Mouse (Mus musculus) frontal cortex, postnatal 25 days (tissue): ENCODE data around the gene Mrpl44.

Source experiments
- DNase-seq, 2 experiments: peaks; one replicate each; pipeline ENCODE4 v3.0.0; 2022; ENCODE audit warnings: low spot score in 2 of 2

Mrpl44 gene

DNA sequence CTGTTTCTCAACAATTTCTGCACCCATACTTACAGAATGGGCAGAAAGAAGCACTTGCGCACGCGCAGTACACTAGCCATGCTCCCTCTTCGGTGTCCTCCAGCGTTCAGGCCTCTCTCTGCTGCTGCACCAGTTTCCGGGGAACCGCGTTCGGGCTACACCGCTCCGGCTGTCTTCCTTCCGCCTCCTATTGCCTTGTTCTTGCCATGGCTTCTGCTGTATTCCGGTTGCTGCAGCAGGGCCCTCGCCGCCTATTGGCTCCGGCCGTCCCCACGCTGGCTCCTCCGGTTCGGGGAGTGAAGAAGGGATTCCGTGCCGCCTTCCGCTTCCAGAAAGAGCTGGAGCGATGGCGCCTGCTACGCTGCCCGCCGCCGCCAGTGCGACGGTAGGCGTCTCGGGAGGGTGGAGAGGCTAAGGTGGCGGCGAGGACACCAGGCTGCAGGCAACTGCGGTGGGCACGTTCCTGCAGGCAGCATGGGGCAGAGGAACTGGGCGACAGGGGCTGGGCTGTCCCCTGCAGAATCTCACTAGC lies at the start of gene Mrpl44, which contains the start of gene Wdfy1:
Gene Mrpl44 (plus strand): TSS at position 92 of the 532 bp plus-strand sequence.
Gene Wdfy1 (minus strand): TSS at position 217 of the 532 bp plus-strand sequence.
- DNase-seq = peak; percentile 99

DNA sequence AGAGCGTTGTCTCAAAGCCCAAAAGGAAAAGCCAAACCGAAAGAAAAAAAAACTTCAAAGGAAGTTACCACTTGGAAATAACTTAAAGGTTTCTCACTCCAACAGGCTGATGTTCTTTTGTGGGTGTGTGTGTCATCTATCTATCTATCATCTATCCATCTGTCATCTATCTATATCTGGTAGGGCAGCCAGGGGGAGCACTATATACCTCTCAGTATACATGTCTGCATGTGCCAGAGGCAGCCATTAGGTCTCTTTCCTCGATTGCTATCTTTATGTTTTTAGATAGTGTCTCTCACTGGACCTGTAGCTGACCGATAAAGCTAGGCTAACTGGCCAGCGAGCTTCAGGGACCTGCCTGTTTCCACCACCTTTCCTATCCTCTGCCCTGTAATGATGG lies 41.0 kb upstream of the Mrpl44 start:
- DNase-seq = no peak

DNA sequence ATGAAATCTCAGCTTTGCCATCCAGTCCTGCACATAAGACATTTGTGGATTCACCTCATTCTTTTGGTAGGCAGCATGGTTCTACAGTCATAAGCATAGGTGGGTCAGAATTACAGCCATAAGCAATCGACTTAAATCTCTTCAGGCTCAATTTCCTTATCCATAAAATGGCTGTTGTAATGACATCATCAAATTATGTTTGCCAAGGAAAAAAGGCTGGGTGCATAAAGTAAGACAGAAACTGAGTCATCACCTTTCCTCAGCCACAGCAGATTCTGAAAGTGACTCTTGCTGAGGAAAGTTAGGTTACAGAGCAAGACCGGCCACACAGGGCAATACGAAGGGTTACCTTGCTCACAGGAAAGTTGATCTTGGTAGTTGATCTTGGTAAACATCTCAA lies 39.4 kb upstream of the Mrpl44 start:
- no peak for DNase-seq

DNA sequence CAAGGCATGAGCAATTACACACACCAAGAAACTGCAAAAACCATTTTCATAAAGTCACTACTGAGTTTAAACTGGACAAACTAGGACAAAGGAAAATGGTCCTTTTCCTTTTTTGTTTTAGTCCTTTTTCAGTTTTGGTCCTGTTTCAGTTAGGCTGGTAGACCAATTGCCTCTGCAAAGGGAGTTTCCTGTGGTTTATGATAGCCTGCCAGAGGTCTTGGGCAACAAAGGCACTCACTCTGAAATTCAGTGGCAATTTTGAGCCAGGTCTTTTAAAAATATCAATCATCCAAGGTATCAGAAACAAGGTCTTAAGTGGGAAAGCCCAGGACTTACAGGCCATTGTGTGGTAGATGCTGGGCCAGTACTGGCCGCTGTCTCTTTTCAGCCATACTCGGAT lies 36.1 kb upstream of the Mrpl44 start:
- DNase-seq = no peak

DNA sequence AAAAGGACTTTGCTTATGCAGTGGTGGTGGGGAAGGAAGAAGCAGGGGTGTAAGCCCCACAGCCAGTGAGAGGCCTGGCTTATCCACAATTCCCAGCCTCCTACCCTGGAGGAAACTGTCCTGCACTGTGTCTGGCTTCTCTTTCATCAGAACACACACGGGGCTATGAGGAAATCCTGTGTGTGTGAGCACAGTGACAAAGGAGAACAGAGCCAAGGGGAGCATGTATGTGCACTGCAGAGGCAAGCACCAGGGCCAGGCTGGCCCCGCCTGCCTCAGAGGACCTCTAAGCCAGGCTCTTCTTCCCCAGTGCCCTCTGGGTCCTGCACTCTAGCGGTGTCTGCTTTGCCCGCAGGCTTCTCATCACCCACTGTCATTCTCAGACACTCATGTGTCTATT lies 34.8 kb upstream of the Mrpl44 start:
- no peak for DNase-seq

DNA sequence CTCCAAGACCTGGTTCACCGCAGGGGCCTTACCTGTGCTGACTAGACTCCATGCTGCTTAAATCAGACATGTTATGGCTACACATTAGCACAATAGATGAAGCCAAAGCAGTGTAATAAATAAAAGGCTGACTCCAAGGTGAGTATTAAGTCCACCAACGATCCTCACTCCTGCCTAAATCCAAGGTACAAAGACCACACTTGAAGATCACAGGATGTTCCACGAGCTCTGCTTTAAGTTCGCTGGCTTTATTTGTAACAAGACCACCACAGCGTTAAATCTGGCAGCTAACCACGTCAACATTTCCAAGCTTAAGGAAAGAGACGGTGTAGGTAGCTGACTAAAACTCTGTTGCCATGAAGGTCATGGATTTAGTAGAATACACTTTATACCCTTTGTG lies 32.9 kb upstream of the Mrpl44 start:
- no peak for DNase-seq

DNA sequence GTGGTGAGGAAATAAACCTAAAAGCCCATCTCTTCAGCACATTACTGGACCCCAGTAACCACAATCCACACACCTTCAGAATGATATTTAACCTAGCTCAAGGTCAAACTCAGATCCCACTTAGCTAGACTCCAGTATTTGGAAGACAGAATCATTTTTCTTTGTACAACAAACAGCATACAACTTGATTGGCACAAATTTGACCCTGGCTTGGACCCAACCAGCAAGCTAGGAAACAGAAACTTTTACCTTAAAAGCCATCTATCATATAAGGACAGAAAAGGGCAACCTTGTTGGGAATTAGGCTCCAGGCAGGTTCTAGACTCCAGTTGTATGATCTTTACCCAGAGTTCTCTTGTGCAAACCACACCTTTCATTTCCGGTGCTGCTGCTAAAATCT lies 32.4 kb upstream of the Mrpl44 start:
- no peak for DNase-seq

DNA sequence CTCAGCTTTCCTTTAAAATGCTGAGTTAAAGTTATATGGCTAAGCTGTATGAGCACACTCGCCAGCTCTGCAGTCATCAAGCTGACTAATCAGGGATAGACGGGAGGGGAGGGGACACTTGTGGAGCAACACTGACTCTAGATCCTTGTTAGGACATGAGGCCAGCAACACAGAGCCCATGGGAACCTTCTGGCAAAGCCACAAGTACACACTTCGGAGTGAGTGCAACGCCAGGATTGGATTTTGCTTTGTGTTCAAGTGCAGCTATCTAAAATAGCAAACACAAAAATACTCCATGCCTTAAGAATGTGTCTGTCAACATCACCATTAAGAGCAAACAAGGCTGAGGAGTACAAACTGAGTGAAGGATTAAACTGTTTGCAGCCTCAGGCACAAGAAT lies 29.8 kb upstream of the Mrpl44 start:
- DNase-seq = no peak

DNA sequence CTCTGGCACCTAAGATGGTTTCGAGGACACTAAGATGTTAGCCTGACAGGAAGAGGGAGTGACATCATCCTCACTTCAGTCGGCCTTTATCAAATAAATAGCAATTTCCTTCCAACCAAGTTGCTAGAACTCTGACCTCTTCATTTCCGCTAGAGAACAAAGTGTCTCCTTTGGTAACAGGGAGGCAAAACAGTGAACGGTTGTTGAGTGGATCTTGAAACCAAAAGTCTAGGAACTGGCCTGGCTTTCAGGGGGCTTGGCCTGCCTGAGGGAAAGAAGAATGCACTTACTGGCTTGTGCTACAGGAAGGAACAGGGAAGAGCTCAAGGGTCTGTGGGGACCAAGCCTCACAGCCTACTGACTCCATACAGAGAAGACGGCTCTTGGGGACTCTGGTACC lies 24.6 kb upstream of the Mrpl44 start:
- no peak for DNase-seq

DNA sequence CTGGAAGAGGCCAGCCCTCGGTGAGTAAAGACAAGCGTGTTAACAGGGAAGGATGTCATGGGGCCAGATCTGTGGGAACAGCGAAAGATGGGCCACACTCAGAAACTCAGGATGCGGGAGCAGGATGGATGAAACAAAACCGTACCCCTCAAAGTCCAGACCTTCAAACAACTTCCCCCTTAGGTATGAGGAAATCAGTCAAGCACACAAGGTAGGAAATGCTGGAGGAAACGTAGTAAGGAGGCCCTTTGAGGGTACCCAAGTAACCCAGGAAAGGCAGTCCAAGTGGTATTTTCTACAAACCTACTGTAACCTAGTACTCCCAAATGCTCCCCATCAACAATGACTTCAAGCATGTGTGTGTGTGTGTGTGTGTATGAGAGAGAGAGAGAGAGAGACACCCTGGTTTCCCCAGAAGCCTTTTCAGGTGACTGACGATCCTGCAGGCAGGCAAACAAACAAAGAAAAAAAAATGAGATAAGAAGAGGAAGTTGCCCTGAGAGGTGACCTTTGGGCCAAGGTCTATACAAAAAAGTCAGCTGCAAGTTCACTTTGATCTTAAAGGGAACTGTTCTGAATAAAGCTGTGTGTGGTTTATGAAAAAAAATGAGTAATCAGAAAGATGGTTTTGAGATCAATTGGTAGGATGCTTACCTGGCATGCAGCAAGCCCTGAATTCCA lies 23.7 kb upstream of the Mrpl44 start:
- no peak for DNase-seq

DNA sequence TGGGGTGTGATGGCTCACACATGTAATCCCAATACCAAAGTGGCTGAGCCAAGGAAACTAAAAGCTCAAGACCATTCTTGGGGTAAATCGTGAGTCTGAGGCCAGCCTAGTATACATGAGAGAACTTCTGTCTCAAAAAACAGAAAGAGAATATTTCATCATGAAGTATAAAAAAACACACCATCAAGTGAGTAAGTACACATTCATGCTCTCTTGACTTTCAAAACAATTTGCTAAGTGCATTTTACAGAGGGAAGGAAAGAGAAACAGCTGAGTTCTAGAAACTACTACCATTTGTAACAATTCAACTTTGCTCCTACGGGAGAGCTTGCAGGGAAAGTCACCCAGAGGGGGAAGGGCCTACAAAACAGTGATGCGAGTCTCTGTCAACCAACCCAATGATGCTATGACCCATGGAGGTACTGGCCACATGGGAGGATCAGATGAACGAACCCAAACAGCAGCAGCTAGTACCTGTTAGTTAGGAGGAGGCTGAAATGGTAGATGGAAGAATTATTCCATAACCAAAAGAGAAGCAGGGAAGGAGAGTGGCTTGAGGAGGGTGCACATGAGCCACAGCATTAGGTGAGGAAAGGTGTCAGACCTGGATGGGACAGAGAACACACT lies 23.0 kb upstream of the Mrpl44 start:
- DNase-seq = no peak

DNA sequence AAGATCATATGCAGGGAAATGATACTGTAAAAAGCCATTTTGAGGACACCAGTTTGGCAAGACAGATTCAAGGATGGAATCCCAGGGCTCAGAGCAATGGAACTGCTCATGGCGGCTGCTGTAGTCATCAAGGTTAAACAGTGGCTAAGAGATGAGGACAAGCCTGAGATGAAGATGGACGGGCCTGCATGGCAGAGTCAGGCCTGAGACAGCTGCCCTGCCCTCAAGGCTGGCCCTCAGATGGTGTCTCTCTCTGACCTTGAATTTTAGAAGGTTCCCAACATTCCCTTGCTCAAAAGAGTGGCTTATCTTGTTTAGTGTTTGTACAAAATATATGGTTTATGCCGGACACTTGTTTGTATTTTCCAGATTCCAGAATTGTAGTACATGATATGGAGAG lies 22.4 kb upstream of the Mrpl44 start:
- DNase-seq = no peak

DNA sequence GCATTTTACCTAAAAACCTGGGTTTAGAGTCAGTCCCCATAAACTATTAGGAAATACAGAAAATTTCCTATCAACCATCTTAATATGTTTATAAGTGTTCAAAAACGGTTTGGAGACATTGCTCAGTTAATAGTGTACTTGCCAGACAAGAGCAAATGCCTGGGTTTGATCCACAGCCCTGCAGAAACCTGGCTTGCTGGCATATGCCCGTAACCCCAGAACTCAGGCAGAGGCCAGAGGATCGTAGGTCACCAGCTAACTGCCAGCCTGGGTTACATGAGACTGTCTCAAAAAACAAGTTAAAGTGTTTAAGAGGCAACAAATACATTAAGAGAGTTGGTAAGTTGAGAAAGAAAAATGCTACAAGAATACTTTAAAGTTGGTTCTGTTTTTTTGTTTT lies 20.9 kb upstream of the Mrpl44 start:
- DNase-seq = no peak

DNA sequence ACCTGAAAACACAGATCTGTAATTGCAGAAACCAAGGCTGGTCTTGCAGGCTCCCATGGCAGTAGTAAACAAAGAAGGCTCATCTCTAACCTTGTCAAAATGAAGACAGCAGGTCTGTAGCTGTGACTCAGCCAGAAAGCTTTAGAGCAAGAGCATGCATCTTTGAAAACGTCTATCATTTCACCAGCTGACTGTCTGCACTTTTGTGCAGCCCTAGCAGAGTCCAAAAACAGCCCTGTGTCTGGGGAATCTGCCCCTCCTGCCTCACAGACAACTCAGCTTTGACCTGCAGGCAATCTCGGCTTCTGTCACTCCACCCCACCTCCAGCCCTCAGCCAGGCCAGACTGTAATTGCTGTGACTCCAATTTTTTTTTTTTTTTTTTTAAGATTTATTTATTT lies 20.4 kb upstream of the Mrpl44 start:
- DNase-seq = no peak

DNA sequence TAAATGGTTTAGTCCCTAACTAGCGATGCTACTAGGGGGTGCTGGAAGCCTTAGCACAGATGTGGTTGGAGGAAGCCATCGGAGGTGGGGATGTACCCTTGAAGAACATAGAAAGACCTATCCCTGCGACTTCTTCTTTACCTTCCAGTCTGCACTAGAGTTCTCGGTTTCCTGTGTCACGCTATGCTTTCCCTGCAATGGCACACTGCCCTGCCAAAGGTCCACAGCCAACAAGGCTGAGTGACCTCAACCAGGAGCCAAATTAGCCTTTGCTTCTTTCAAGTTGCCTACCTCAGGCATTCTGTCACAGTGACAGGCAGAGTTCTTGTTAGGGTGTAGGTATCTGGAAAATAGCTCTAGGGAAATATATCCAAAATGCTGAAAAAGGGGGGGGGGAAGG lies 19.4 kb upstream of the Mrpl44 start:
- no peak for DNase-seq

DNA sequence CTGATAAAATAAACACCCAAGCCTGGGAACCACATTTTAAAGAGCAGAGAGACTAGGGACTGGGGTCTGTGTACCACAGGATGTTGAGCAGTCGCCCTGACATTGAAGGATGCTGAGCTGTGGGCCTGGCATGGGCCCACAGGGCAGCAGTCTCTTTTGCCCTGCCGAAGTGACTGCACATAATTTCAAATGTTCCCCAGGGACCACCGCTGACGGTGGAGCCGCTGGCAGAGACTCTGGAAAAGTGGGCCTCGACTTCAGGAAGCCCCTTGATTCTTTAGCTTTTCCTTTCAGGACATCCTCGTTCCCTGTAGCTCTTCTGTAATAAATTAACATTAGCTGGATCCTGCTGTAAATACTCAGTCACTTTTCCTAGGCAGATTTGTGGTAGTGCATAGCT lies 18.7 kb upstream of the Mrpl44 start:
- no peak for DNase-seq

DNA sequence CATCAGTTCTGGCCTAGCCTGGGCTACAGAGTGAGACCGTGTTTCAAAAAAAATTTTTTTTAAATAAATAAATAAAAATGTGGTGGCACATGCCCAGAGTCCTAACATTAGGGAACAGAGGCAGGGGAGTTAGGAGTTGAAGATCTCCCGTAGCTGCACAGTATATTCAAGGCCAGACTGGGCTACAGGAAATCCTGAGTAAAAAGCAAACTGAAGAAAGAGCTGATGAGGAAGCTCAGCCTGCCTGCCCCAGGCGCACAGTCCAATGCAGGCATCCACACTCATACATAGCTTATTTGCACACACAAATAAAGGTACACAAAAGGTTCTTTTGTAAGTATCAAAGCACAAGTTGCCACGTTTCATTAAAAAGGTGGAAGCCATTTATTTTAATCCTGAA lies 18.2 kb upstream of the Mrpl44 start:
- DNase-seq = no peak

DNA sequence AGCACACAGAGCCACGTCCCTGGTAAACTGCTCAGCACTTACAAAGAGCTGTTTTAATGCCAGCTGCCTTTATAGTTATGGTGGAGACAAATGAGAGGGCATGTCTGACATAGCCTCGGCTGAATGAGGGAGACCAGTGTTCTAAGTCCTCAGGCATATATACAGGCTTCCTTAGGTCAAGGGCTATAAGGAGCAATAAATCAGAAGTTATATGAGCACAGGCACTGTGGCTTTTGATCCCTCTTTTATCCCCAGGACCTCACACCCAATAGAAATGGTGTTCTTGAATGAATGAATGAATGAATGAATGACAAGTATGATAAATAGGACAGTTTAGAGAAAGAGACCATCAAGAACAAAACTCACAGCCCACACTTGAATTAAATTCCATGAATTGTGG lies 16.8 kb upstream of the Mrpl44 start:
- no peak for DNase-seq

DNA sequence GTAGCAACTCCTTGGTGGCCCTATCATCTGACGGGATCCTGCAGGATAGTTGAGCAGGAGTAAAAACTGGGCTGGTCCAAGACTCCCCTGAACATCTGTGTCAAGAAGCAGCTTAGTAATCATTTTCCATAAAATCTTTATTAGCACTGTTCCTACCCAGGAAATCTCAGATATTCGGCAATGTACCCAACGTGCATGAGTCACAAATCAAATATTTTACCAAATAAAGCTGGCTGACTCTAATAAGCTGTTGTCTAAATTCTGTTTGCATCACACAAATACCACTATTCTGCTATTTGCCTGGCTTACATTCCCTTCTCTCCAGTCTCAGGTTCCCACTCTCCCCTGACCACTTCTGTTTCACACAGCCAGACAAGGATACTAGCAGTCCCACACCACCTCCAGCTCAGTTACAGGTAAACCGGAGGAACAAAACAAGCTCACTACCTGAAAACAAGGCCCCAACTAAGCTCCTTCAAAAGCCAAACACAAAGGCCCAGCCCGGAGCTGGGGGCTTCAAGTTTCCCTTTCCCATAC lies 16.3 kb upstream of the Mrpl44 start:
- no peak for DNase-seq

DNA sequence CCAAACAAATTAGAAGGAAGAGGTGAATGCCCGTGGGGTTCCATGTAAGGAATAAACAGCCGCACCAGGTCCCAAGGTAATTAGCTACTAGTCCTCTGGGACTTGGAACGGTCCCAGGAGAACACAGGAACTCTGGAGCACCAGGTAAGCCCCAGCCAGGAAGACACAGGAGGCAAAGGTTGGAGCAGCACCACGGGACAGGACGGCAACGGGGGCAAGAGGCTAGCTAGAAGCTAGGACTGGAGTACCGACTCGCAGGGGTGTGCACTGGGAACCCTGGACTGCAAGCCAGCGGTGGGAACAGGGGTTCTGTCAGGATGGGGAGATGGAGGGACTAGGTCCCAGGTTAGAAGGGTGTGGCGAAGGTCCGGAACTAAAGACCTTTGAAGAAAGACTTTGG lies 15.2 kb upstream of the Mrpl44 start:
- no peak for DNase-seq

DNA sequence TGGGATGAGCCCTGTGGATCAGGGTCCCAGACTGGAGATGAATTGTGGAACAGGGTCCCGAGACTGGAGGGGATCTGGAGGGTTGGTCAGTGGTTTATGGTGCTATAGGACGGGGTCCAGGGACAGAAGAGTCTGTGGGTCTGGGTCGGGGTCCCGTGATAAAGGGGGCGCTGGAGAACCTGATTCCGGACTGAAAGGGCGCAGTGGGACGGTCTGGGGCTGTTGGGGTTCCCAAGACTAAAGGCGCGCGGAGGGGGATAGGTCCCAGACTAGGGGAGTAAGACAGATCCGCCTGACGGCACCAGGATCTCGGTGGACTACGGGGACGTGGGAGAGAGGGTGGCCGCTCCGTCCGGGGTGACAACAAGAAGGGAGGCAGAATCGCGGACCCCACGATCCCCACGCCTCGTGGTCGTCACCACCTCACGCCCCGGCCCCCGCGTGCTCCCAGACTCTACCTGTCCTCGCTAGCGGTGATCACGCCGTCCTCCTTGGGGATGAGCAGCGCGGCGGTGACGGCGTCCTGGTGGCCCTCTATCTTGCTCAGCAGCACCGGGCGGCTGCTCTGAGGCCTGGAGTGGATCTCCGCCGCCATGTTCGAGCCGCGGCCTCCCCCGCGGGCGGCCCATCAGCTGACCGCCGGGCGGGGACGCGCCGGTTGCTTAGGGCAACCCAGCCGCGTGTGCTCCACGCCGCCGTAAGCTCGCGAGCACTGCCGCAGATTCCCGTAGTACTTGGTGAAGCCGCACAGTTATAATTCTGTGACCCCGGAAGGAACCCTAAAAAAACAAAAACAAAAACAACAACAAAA lies 14.5 kb upstream of the Mrpl44 start:
- DNase-seq = peak; percentile 64 to 66

DNA sequence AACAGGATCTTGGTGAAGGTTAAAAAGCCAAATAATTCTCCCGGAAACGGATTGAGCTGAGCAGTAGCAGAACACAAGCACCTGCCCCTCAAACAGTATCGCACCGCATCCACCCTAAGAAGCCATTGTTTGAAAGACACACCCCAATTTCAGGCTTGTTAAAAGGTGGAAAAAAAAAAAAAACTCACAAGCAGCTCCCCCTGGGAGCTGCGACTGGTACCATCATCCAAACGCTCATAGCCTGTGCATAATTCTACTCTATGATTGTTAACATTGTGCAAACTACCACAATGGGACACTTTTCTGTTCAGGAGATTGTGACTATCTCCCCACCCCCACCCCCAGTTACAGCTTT lies 13.9 kb upstream of the Mrpl44 start:
- DNase-seq = no peak
